Comparison of ENCODE assay signal across 16 mouse cellular contexts in the genomic region with DNA sequence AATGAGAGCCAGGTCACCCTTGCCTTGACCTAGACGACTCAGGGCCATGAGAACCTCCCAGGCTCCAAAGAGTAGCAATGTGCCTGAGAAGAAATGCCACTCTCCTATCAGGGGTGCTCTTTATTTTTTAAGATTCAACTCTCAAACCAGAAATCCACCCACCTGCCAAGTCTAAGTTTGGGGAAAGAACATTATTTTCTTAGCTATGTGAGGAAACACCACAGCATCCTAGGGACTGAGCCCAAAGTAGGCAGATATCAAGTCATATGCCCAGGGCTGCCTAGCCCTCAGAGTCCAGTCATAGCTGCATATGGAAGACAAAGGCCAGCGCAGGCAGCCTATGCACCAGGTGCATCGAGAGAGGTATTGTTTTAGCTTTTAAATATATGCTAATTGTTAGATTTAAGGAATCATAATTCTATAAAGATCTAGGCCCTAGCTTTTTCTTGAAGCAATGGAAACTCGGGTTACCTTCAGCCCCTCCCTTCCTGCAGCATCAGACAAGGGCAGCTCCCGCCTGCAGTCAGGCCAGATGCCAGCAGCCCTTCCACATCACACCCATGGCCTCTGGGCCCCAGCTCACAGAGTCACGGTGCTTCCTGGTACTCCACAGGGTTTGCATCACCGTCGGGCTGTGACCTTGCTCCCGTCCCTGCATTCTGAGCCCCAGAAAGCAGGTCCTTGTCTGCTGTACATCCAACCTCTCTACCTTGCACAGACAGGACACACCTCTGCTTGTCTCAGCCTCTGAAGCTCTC.
A peak's percentile ranks its signal among the peaks of the same experiment; 100 is the strongest.
DNase-seq lines count a peak whose midpoint lies in the region; ATAC-seq and TF ChIP-seq lines count a peak whose summit lies in the region.
"Had no signal": no experiment of that assay in that cellular context is flagged by ENCODE, and none has a peak within 500 bp of the region (broad histone marks: within the 10 kb centered on the region; RNA-seq: fewer than 3 reads in every experiment).

No protein-coding gene starts in this region.

- 78% methylated on average over 9 of the region's 9 CpGs for WGBS in embryonic facial prominence, embryonic 10.5 days
- WGBS in stomach, postnatal 0 days = 63% methylated on average over 9 of the region's 9 CpGs

- no peak overlapping the region for H3K4me2 ChIP-seq in stomach, postnatal 0 days (replicated peaks; ENCODE audit: low read depth)
- H3K4me2 ChIP-seq: forebrain, embryonic 12.5 days; liver, embryonic 12.5 days; midbrain, embryonic 13.5 days had no signal

- no peaks in the 10 kb centered on the region for H3K9me3 ChIP-seq in embryonic facial prominence, embryonic 10.5 days
- H3K9me3 ChIP-seq in stomach, postnatal 0 days (ENCODE audit: control insufficient read depth, low read length) = no peaks in the 10 kb centered on the region
- H3K9me3 ChIP-seq: forebrain, embryonic 12.5 days; hindbrain, embryonic 10.5 days; liver, embryonic 12.5 days; midbrain, embryonic 13.5 days had no signal

- no peaks in the 10 kb centered on the region for H3K27me3 ChIP-seq in embryonic facial prominence, embryonic 10.5 days (replicated peaks; ENCODE audit: low read depth, poor library complexity, severe bottlenecking)
- H3K27me3 ChIP-seq in stomach, postnatal 0 days (ENCODE audit: control insufficient read depth, insufficient read depth, low read length) = no peaks in the 10 kb centered on the region
- H3K27me3 ChIP-seq: forebrain, embryonic 12.5 days; midbrain, embryonic 13.5 days had no signal

- DNase-seq in gastrocnemius, adult 2 months = no peak
- no peak for DNase-seq in gastrocnemius, adult 8-10 months (ENCODE audit: low spot score in 2 of 2)
- DNase-seq in adrenal gland, postnatal 14 days = peak; percentile 63
- no peak for DNase-seq in embryonic facial prominence, embryonic 10.5 days (ENCODE audit: low spot score)
- peak; percentile 64 for DNase-seq in stomach, postnatal 0 days (ENCODE audit: low spot score)
- no peak for DNase-seq in retina, embryonic 14.5 days (ENCODE audit: low spot score)
- DNase-seq in Muller cell, postnatal 12 days (ENCODE audit: inconsistent ontology term) = no peak
- DNase-seq: gastrocnemius, postnatal 36 days; kidney, adult 9 months; lung, adult 2 months; lung, postnatal 4 days had no signal

- H3K27ac ChIP-seq in gastrocnemius, adult 2 months = peak overlapping the region; percentile 75
- 0 out of 2 replicates have a peak overlapping the region, but pooled peaks have one; percentile 21 for H3K27ac ChIP-seq in embryonic facial prominence, embryonic 10.5 days (replicated peaks)
- no peak overlapping the region for H3K27ac ChIP-seq in stomach, postnatal 0 days (replicated peaks)
- H3K27ac ChIP-seq: forebrain, embryonic 12.5 days; hindbrain, postnatal 0 days; liver, embryonic 12.5 days; midbrain, embryonic 13.5 days had no signal

- TF ChIP-seq CTCF in gastrocnemius, adult 2 months (IDR thresholded peaks at IDR 0.05) = no peak
- no peak for TF ChIP-seq CTCF in stomach, postnatal 0 days (IDR thresholded peaks at IDR 0.05; ENCODE audit: low read depth)

- peak; percentile 70; the same call in 1 of the 2 replicates for ATAC-seq in stomach, postnatal 0 days (ENCODE audit: low FRiP score, low TSS enrichment)
- ATAC-seq: liver, embryonic 12.5 days; midbrain, embryonic 13.5 days had no signal

- H3K4me3 ChIP-seq in gastrocnemius, adult 2 months = no peak overlapping the region
- H3K4me3 ChIP-seq in embryonic facial prominence, embryonic 10.5 days = no peak overlapping the region
- no peak overlapping the region for H3K4me3 ChIP-seq in stomach, postnatal 0 days (ENCODE audit: low read depth, low read length)
- H3K4me3 ChIP-seq: forebrain, embryonic 12.5 days; hindbrain, embryonic 10.5 days; liver, embryonic 12.5 days; midbrain, embryonic 13.5 days had no signal

- TF ChIP-seq EP300 in stomach, postnatal 0 days (optimal IDR thresholded peaks at IDR 0.05) = no peak

- peaks cover 5% of the 10 kb centered on the region for H3K4me1 ChIP-seq in embryonic facial prominence, embryonic 10.5 days
- H3K4me1 ChIP-seq in stomach, postnatal 0 days (replicated peaks; ENCODE audit: control insufficient read depth, insufficient read depth) = no peaks in the 10 kb centered on the region; the same call in 1 of the 2 replicates

- intact Hi-C loops in gastrocnemius, adult 2 months (cut with DNase I) = no loop called here

- H3K9ac ChIP-seq in stomach, postnatal 0 days (ENCODE audit: low read length) = no peak overlapping the region
- H3K9ac ChIP-seq: forebrain, embryonic 12.5 days; liver, embryonic 12.5 days; midbrain, embryonic 13.5 days had no signal

- H3K36me3 ChIP-seq in embryonic facial prominence, embryonic 10.5 days (replicated peaks) = no peaks in the 10 kb centered on the region
- no peaks in the 10 kb centered on the region for H3K36me3 ChIP-seq in stomach, postnatal 0 days (ENCODE audit: control insufficient read depth, insufficient read depth, low read length)
- H3K36me3 ChIP-seq: forebrain, embryonic 12.5 days; hindbrain, embryonic 10.5 days; liver, embryonic 12.5 days; midbrain, embryonic 13.5 days had no signal

Comparison
In these comparisons a context has a peak if more than half of its experiments do, and no peak if none do; other contexts are left out.
1. DNase-seq: peak in adrenal gland, postnatal 14 days (single experiment) and stomach, postnatal 0 days (single experiment); none in gastrocnemius, adult 2 months (single experiment), gastrocnemius, adult 8-10 months (0 of 2), embryonic facial prominence, embryonic 10.5 days (single experiment), retina, embryonic 14.5 days (single experiment) and Muller cell, postnatal 12 days (single experiment).